Mouse (Mus musculus) liver, embryonic 14.5 days (tissue): Measurements from ENCODE around the gene Mast3. TPM values are rescaled to one million over a fixed set of nuclear protein-coding genes. Genes with fewer than 3 reads are reported as not detected.

Experiments
- ATAC-seq: fragments of 200-750 bp; cut with Nextera tagmentation; 2 replicates; pipeline ENCODE4 v1.8.0; 2017; ENCODE audit warnings: moderate number of reproducible peaks, mild to moderate bottlenecking, moderate library complexity; ENCODE audit not compliant: insufficient read depth
- DNase-seq, 3 experiments: peaks; one replicate each; pipeline ENCODE4 v3.0.0-alpha.2; 2012 to 2013; ENCODE audit warnings: low read depth in 3 of 3, low spot score in 3 of 3
- H3K27ac ChIP-seq: fragments of 300-500 bp; sonication (generic); 2 replicates; pipeline ENCODE4 v1.5.1; 2014; ENCODE audit warnings: moderate library complexity, mild to moderate bottlenecking, control low read depth, inconsistent platforms
- H3K27me3 ChIP-seq: fragments of 300-500 bp; sonication (generic); 2 replicates; pipeline ENCODE4 v1.6.1; 2014; ENCODE audit warnings: mild to moderate bottlenecking, low read length, moderate library complexity; ENCODE audit not compliant: control insufficient read depth, insufficient read depth
- H3K36me3 ChIP-seq: fragments of 300-500 bp; sonication (generic); replicated peaks from 2 replicates; pipeline ENCODE4 v1.6.1; 2014; ENCODE audit warnings: low read depth; ENCODE audit not compliant: control insufficient read depth, insufficient read depth
- H3K4me1 ChIP-seq, 2 experiments: fragments of 200-500 bp in 1 of 2; fragments of 300-500 bp in 1 of 2; sonication (generic) in 1 of 2; replicated peaks; 2 replicates each; pipeline ENCODE4 v1.6.1; 2012 to 2014; ENCODE audit warnings: antibody characterized with exemption in 1 of 2, inconsistent platforms in 1 of 2, low read length in 1 of 2; ENCODE audit not compliant: control insufficient read depth in 2 of 2, insufficient read depth in 2 of 2
- H3K4me2 ChIP-seq: fragments of 300-500 bp; sonication (generic); 2 replicates; pipeline ENCODE4 v1.6.1; 2014; ENCODE audit warnings: low read depth, mild to moderate bottlenecking, control low read depth, moderate library complexity
- H3K4me3 ChIP-seq, 2 experiments: fragments of 200-500 bp in 1 of 2; fragments of 300-500 bp in 1 of 2; sonication (generic) in 1 of 2; 2 replicates each; pipeline ENCODE4 v1.5.1; 2012 to 2014; ENCODE audit warnings: low read depth in 2 of 2, low read length in 2 of 2, mild to moderate bottlenecking in 2 of 2, control low read depth in 1 of 2, inconsistent platforms in 1 of 2, moderate library complexity in 1 of 2; ENCODE audit not compliant: insufficient read depth in 1 of 2
- H3K9ac ChIP-seq: fragments of 300-500 bp; sonication (generic); replicated peaks from 2 replicates; pipeline ENCODE4 v1.6.1; 2014; ENCODE audit warnings: mild to moderate bottlenecking, control low read depth, moderate library complexity
- H3K9me3 ChIP-seq: fragments of 300-500 bp; sonication (generic); 2 replicates; pipeline ENCODE4 v1.6.1; 2016; ENCODE audit warnings: low read length, mixed read lengths; ENCODE audit not compliant: control insufficient read depth
- CTCF ChIP-seq: IDR thresholded peaks from 2 replicates; pipeline ENCODE4 v1.5.1; 2016; ENCODE audit warnings: antibody characterized with exemption, low read depth, control low read depth
- EP300 ChIP-seq: IDR thresholded peaks from 2 replicates; pipeline ENCODE4 v1.6.1; 2016; ENCODE audit warnings: antibody characterized with exemption, low read depth
- WGBS: fragments of 180-500 bp; shearing (Covaris S2); extraction: QIAGEN DNeasy Blood & Tissue Kit; methylation state at CpG from one replicate; pipeline ENCODE4 v1.1.7; 2014; ENCODE audit not compliant: insufficient replicate concordance; 5-methylcytosine and 5-hydroxymethylcytosine counted together
- polyA plus RNA-seq, 2 experiments: library from polyadenylated mRNA; depleted of rRNA in 1 of 2; stranded (reverse) in 1 of 2; unstranded in 1 of 2; fragments of >200 nt; fragmentation: Nextera tagmentation in 1 of 2; extraction: Ambion mirVana in 1 of 2; gene quantifications; 2 replicates each; pipeline versions ENCODE4 v1.2.1 to v1.2.3; 2012 to 2014

Mast3 gene
- polyA plus RNA-seq, 2 experiments: 5.4 to 11.1 TPM

GRCm38 (mm10) chr8:70812055-70812454 is 7.2 kb upstream of the Mast3 start:
- TF ChIP-seq EP300: no peak
- TF ChIP-seq CTCF: no peak; the same call in 1 of the 2 replicates
- no peaks in the 10 kb centered on the region for H3K9me3 ChIP-seq
- H3K4me3 ChIP-seq: no peak overlapping the region
- ATAC-seq: no peak
- no peak overlapping the region for H3K27ac ChIP-seq
- no peaks in the 10 kb centered on the region for H3K36me3 ChIP-seq
- peaks cover under 1% of the 10 kb centered on the region; the same call in 1 of the 2 replicates for H3K27me3 ChIP-seq
- WGBS: 36% methylated on average over 4 of the region's 4 CpGs
- DNase-seq: no peak
- peaks cover 6 to 9% of the 10 kb centered on the region in 2 experiments for H3K4me1 ChIP-seq
- no peak overlapping the region for H3K9ac ChIP-seq
- no peak overlapping the region for H3K4me2 ChIP-seq

- Histone ChIP-seq H3K27ac (no peak overlapping the region), H3K4me1 (peaks cover 9 to 11% of the 10 kb centered on the region in 2 experiments), H3K9ac (no peak overlapping the region), H3K9me3 (no peaks in the 10 kb centered on the region), H3K4me2 (no peak overlapping the region), H3K36me3 (no peaks in the 10 kb centered on the region), H3K27me3 (no peaks in the 10 kb centered on the region; the same call in 1 of the 2 replicates), H3K4me3 (no peak overlapping the region)
- DNase-seq: no peak
- 42% methylated on average over 20 of the region's 20 CpGs for WGBS
- ATAC-seq: no peak
- TF ChIP-seq EP300 (no peak), CTCF (no peak)
Observed at GRCm38 (mm10) chr8:70810962-70811680, 6.3 kb upstream of the Mast3 start.

GRCm38 (mm10) chr8:70808955-70809701 is 4.3 kb upstream of the Mast3 start:
- DNase-seq (no peak), ATAC-seq (no peak)
- TF ChIP-seq CTCF (no peak), EP300 (no peak)
- H3K27me3 ChIP-seq: no peaks in the 10 kb centered on the region; the same call in 1 of the 2 replicates
- H3K4me2 ChIP-seq: no peak overlapping the region
- no peak overlapping the region for H3K4me3 ChIP-seq
- peaks cover 15 to 20% of the 10 kb centered on the region in 2 experiments for H3K4me1 ChIP-seq
- 65% methylated on average over 8 of the region's 8 CpGs for WGBS
- H3K27ac ChIP-seq: no peak overlapping the region
- H3K36me3 ChIP-seq: no peaks in the 10 kb centered on the region
- H3K9me3 ChIP-seq: no peaks in the 10 kb centered on the region
- no peak overlapping the region for H3K9ac ChIP-seq

- Histone ChIP-seq H3K36me3 (no peaks in the 10 kb centered on the region), H3K9me3 (no peaks in the 10 kb centered on the region), H3K9ac (peak within 1 kb of the TSS; percentile 13; the same call in 1 of the 2 replicates), H3K4me2 (no peak within 1 kb of the TSS), H3K4me3 (no peak within 1 kb of the TSS), H3K27me3 (no peaks in the 10 kb centered on the region), H3K27ac (no peak within 1 kb of the TSS), H3K4me1 (peaks cover 23 to 26% of the 10 kb centered on the region in 2 experiments)
- TF ChIP-seq CTCF (no peak), EP300 (no peak)
- DNase-seq: no peak
- WGBS: 46% methylated on average over 5 of the region's 5 CpGs
- ATAC-seq: no peak
Observed at GRCm38 (mm10) chr8:70808239-70808638, 3.4 kb upstream of the Mast3 start, which contains the start of gene Il12rb1. Gene Il12rb1 (plus strand): TSS chr8:70808449.

GRCm38 (mm10) chr8:70807304-70807703 is 2.5 kb upstream of the Mast3 start:
- no peak overlapping the region for H3K27ac ChIP-seq
- WGBS: 36% methylated on average over 1 of the region's 1 CpGs
- no peaks in the 10 kb centered on the region for H3K36me3 ChIP-seq
- H3K9me3 ChIP-seq: no peaks in the 10 kb centered on the region
- peaks cover 23 to 33% of the 10 kb centered on the region in 2 experiments for H3K4me1 ChIP-seq
- ATAC-seq: no peak
- no peak overlapping the region for H3K4me3 ChIP-seq
- DNase-seq: no peak
- no peak overlapping the region for H3K4me2 ChIP-seq
- H3K27me3 ChIP-seq: no peaks in the 10 kb centered on the region
- TF ChIP-seq CTCF (no peak), EP300 (no peak)
- peak overlapping the region; percentile 13; the same call in 1 of the 2 replicates for H3K9ac ChIP-seq
